Mouse (Mus musculus) cerebellum, adult 9-11 months (tissue): Measurements from ENCODE around the gene Ugt1a10.
A peak's percentile ranks its signal among the peaks of the same experiment; 100 is the strongest.

Source experiments
- DNase-seq: peaks from one replicate; pipeline ENCODE4 v3.0.0; 2022

Ugt1a10 gene

GRCm38 (mm10) chr1:88255989-88256754 lies 201.0 kb downstream of the Ugt1a10 start:
- DNase-seq = peak; percentile 62

GRCm38 (mm10) chr1:88256886-88257663 lies 201.9 kb downstream of the Ugt1a10 start:
- no peak for DNase-seq

- DNase-seq = no peak
Measured at GRCm38 (mm10) chr1:88257681-88258080, 202.5 kb downstream of the Ugt1a10 start.

GRCm38 (mm10) chr1:88258361-88258760 lies 203.2 kb downstream of the Ugt1a10 start:
- no peak for DNase-seq

GRCm38 (mm10) chr1:88258881-88259642 lies 203.9 kb downstream of the Ugt1a10 start:
- DNase-seq = peak; percentile 64

- no peak for DNase-seq
Measured at GRCm38 (mm10) chr1:88259643-88260024, 204.4 kb downstream of the Ugt1a10 start.

GRCm38 (mm10) chr1:88260114-88260513 lies 204.9 kb downstream of the Ugt1a10 start:
- DNase-seq = peak; percentile 56

GRCm38 (mm10) chr1:88260604-88261377 lies 205.6 kb downstream of the Ugt1a10 start:
- DNase-seq = no peak

GRCm38 (mm10) chr1:88261706-88262105 lies 206.5 kb downstream of the Ugt1a10 start:
- no peak for DNase-seq

GRCm38 (mm10) chr1:88262255-88262654 lies 207.1 kb downstream of the Ugt1a10 start:
- DNase-seq = no peak

GRCm38 (mm10) chr1:88262961-88263360 lies 207.8 kb downstream of the Ugt1a10 start:
- no peak for DNase-seq

GRCm38 (mm10) chr1:88263778-88264177 lies 208.6 kb downstream of the Ugt1a10 start:
- no peak for DNase-seq

GRCm38 (mm10) chr1:88264237-88264868 lies 209.2 kb downstream of the Ugt1a10 start:
- no peak for DNase-seq

GRCm38 (mm10) chr1:88264869-88265240 lies 209.7 kb downstream of the Ugt1a10 start:
- DNase-seq = no peak

- no peak for DNase-seq
Measured at GRCm38 (mm10) chr1:88266123-88266522, 210.9 kb downstream of the Ugt1a10 start.

- no peak for DNase-seq
Measured at GRCm38 (mm10) chr1:88267489-88267888, 212.3 kb downstream of the Ugt1a10 start.

GRCm38 (mm10) chr1:88268070-88268469 lies 212.9 kb downstream of the Ugt1a10 start:
- no peak for DNase-seq
